Mouse (Mus musculus) spleen, adult 2 months (tissue): ENCODE data around the gene Ppil4.

ENCODE experiments used
- CTCF ChIP-seq: fragments of 200-500 bp; IDR thresholded peaks from 2 replicates; pipeline ENCODE4 v1.5.1; 2011; ENCODE audit warnings: mild to moderate bottlenecking, inconsistent platforms; ENCODE audit not compliant: insufficient read depth, insufficient read length, insufficient replicate concordance; ENCODE audit errors: extremely low read depth
- POLR2A ChIP-seq: fragments of 200-500 bp; IDR thresholded peaks from 2 replicates; pipeline ENCODE4 v1.6.1; 2011; ENCODE audit warnings: low read depth, low read length, inconsistent platforms

GRCm38 (mm10) chr10:7864806-7865205, 72.1 kb downstream of the Ppil4 start:
- TF ChIP-seq CTCF: no peak
- no peak for TF ChIP-seq POLR2A
